Mouse (Mus musculus) B cell, adult 2 months (primary cell): ENCODE data around the gene Rasa3.

Source experiments
- DNase-seq, 2 experiments: peaks; one replicate each; pipeline ENCODE4 v3.0.0; 2022

The Rasa3 gene

GRCm38 (mm10) chr8:13614924-13615391 is 62.4 kb downstream of the Rasa3 start:
- no peak for DNase-seq

GRCm38 (mm10) chr8:13614136-13614535 is 63.3 kb downstream of the Rasa3 start:
- DNase-seq: no peak

- no peak for DNase-seq
These were observed 65.7 kb downstream of the Rasa3 start for GRCm38 (mm10) chr8:13611702-13612101.

GRCm38 (mm10) chr8:13609971-13610370 is 67.4 kb downstream of the Rasa3 start:
- DNase-seq: no peak

- DNase-seq: no peak
These were observed 68.5 kb downstream of the Rasa3 start for GRCm38 (mm10) chr8:13608946-13609345.

- DNase-seq: no peak
These were observed 71.4 kb downstream of the Rasa3 start for GRCm38 (mm10) chr8:13605920-13606480.

- peak; percentile 58 to 65 for DNase-seq
These were observed 74.8 kb downstream of the Rasa3 start for GRCm38 (mm10) chr8:13602621-13603020.

- peak; percentile 79 to 81 for DNase-seq
These were observed 76.2 kb downstream of the Rasa3 start for GRCm38 (mm10) chr8:13601166-13601565.

- DNase-seq: peak; percentile 70
These were observed 76.7 kb downstream of the Rasa3 start for GRCm38 (mm10) chr8:13600716-13601115.

- DNase-seq: peak; percentile 83 to 84
These were observed 77.2 kb downstream of the Rasa3 start for GRCm38 (mm10) chr8:13600204-13600603.

GRCm38 (mm10) chr8:13597777-13598176 is 79.6 kb downstream of the Rasa3 start:
- no peak for DNase-seq

GRCm38 (mm10) chr8:13595861-13596260 is 81.5 kb downstream of the Rasa3 start:
- DNase-seq: peak; percentile 57

GRCm38 (mm10) chr8:13594884-13595323 is 82.5 kb downstream of the Rasa3 start:
- peak; percentile 89 to 92 for DNase-seq

GRCm38 (mm10) chr8:13593340-13593739 is 84.1 kb downstream of the Rasa3 start:
- peak; percentile 29 to 30 for DNase-seq

- DNase-seq: no peak
These were observed 86.2 kb downstream of the Rasa3 start for GRCm38 (mm10) chr8:13591246-13591645.

GRCm38 (mm10) chr8:13589071-13589470 is 88.3 kb downstream of the Rasa3 start:
- DNase-seq: no peak

- DNase-seq: no peak
These were observed 92.8 kb downstream of the Rasa3 start for GRCm38 (mm10) chr8:13584652-13585051.

GRCm38 (mm10) chr8:13577869-13578268 is 99.5 kb downstream of the Rasa3 start:
- no peak for DNase-seq

GRCm38 (mm10) chr8:13571999-13572398 is 105.4 kb downstream of the Rasa3 start:
- no peak for DNase-seq

- DNase-seq: peak; percentile 30 to 44
These were observed 115.3 kb downstream of the Rasa3 start, which contains the start of gene 1700029H14Rik for GRCm38 (mm10) chr8:13562118-13562517. TSS of gene 1700029H14Rik (minus strand) at chr8:13562461.

- no peak for DNase-seq
These were observed 119.9 kb downstream of the Rasa3 start for GRCm38 (mm10) chr8:13557526-13557925.

- DNase-seq: no peak
These were observed 125.9 kb downstream of the Rasa3 start for GRCm38 (mm10) chr8:13551574-13551830.

GRCm38 (mm10) chr8:13550718-13551573 is 126.5 kb downstream of the Rasa3 start:
- DNase-seq: peak; percentile 85 to 86

- no peak for DNase-seq
These were observed 128.6 kb downstream of the Rasa3 start for GRCm38 (mm10) chr8:13548831-13549230.
